Mouse (Mus musculus) thymus, adult 2 months (tissue): ENCODE measurements around the gene Dnajc27. TPM values are rescaled to one million over a fixed set of nuclear protein-coding genes. Genes with fewer than 3 reads are reported as not detected.

Experiments
- DNase-seq: peaks from one replicate; pipeline ENCODE4 v3.0.0; 2021
- H3K27ac ChIP-seq: fragments of 200-500 bp; 2 replicates; pipeline ENCODE4 v1.5.1; 2012; ENCODE audit warnings: low read length, control low read depth; ENCODE audit not compliant: control insufficient read depth, insufficient read depth
- H3K27me3 ChIP-seq: fragments of 200-500 bp; 2 replicates; pipeline ENCODE4 v1.6.1; 2012; ENCODE audit warnings: mild to moderate bottlenecking, low read length, moderate library complexity, mixed read lengths; ENCODE audit not compliant: control insufficient read depth, insufficient read depth
- H3K36me3 ChIP-seq: fragments of 200-500 bp; 2 replicates; pipeline ENCODE4 v1.6.1; 2012; ENCODE audit warnings: mild to moderate bottlenecking, low read length, moderate library complexity; ENCODE audit not compliant: control insufficient read depth, insufficient read depth
- H3K4me1 ChIP-seq: fragments of 200-500 bp; replicated peaks from 2 replicates; pipeline ENCODE4 v1.6.1; 2012; ENCODE audit warnings: low read length; ENCODE audit not compliant: control insufficient read depth, insufficient read depth
- H3K4me3 ChIP-seq: fragments of 200-500 bp; 2 replicates; pipeline ENCODE4 v1.5.1; 2012; ENCODE audit warnings: mild to moderate bottlenecking, low read length, control low read depth, moderate library complexity; ENCODE audit not compliant: control insufficient read depth, insufficient read depth
- CTCF ChIP-seq: fragments of 200-500 bp; IDR thresholded peaks from 2 replicates; pipeline ENCODE4 v1.5.1; 2012; ENCODE audit warnings: mild to moderate bottlenecking, control low read depth, low read length, moderate library complexity, borderline replicate concordance; ENCODE audit not compliant: control insufficient read depth, poor library complexity, insufficient read depth; ENCODE audit errors: extremely low read depth
- POLR2A ChIP-seq: fragments of 200-500 bp; IDR thresholded peaks from 2 replicates; pipeline ENCODE4 v1.6.1; 2012; ENCODE audit warnings: mild to moderate bottlenecking, low read length, control low read depth, moderate library complexity; ENCODE audit not compliant: control insufficient read depth, poor library complexity, insufficient read depth; ENCODE audit errors: extremely low read depth
- WGBS: fragments of 180-500 bp; shearing (Covaris S2); methylation state at CpG from one replicate; pipeline ENCODE4 v1.1.7; 2018; 5-methylcytosine and 5-hydroxymethylcytosine counted together
- polyA plus RNA-seq: library from polyadenylated mRNA; depleted of rRNA; stranded (reverse); fragments of >200 nt; gene quantifications from 2 replicates; pipeline ENCODE4 v1.2.3, GENCODE M21; 2012

Dnajc27 gene
- polyA plus RNA-seq, 1 experiment, result 8.9 TPM

DNA sequence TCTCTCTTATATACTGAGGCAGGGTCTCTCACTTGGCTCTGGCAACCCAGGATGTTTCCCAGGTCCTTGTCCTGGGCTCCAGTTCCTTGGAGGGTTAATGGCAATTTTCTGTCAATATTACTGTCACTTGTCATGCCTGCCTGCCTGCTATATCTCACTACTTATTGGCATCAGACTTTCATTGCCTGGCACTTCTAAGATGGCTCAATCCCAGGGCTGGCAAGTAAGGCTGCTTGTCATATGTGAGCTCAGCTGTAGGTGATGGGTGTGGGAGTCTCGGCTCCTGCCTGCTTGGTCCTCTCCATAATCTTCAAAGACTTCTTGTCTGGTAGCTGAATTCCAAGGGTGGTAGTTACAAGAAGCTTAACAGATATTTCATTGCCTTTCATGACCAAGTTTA lies 4.3 kb upstream of the Dnajc27 start:
- Histone ChIP-seq H3K4me1 (peaks cover 3% of the 10 kb centered on the region; the same call in 1 of the 2 replicates), H3K27me3 (no peaks in the 10 kb centered on the region), H3K4me3 (no peak overlapping the region), H3K27ac (no peak overlapping the region), H3K36me3 (no peaks in the 10 kb centered on the region)
- TF ChIP-seq POLR2A, result no peak
- no peak for TF ChIP-seq CTCF
- DNase-seq, result no peak
- WGBS, result 91% methylated on average over 1 of the region's 1 CpGs

DNA sequence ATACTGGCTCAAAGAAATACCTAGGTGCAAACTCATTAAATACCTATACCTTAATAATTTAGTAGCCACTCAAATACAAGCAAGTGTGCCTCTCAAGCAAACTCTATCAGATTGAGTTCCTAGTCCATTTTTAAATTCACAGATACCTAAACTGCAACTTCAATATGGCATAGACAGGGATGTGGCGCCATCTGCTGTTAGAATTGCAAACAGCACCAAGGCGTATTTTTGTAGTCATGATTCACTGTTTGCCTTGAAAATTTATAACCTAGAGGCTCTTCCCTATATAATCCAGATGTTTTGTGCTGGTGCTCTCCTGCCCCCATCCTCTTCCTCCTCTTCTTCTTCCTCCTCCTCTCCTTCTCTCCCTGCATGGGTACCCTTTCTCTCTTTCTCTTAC lies 2.1 kb upstream of the Dnajc27 start:
- TF ChIP-seq POLR2A, result no peak
- no peak for TF ChIP-seq CTCF
- peak; percentile 78 for DNase-seq
- WGBS, result 1% methylated on average over 2 of the region's 2 CpGs

DNA sequence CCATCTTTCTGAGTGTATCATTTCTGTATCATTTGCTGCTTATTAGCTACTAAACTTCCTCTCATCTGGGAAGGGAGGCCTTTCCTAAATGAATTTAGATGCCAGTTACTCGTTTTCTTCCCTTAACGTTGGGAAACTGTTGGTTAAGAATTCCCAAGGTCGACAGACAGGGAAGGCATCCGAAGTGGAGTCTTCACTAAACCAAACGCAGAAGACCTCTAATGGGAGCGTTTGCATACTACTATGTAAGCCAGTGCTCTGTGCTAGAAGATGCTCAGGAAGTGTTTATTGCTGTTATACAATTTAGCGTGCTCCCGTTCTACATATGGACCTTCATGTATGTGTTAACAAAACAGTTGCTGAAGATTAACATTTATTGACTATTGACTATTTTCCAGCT lies 1.1 kb downstream of the Dnajc27 start:
- WGBS, result 83% methylated on average over 8 of the region's 8 CpGs
- Histone ChIP-seq H3K27me3 (no peaks in the 10 kb centered on the region), H3K4me3 (no peak overlapping the region), H3K36me3 (no peaks in the 10 kb centered on the region), H3K4me1 (peaks cover 4% of the 10 kb centered on the region; the same call in 1 of the 2 replicates), H3K27ac (no peak overlapping the region)
- no peak for DNase-seq
- TF ChIP-seq POLR2A (no peak), CTCF (no peak)

More for the DNA sequence above, 2.1 kb upstream of the Dnajc27 start:
- no peak overlapping the region for H3K4me3 ChIP-seq
- no peaks in the 10 kb centered on the region for H3K36me3 ChIP-seq
- no peaks in the 10 kb centered on the region for H3K27me3 ChIP-seq
- H3K27ac ChIP-seq, result no peak overlapping the region
- peaks cover 4% of the 10 kb centered on the region; the same call in 1 of the 2 replicates for H3K4me1 ChIP-seq

DNA sequence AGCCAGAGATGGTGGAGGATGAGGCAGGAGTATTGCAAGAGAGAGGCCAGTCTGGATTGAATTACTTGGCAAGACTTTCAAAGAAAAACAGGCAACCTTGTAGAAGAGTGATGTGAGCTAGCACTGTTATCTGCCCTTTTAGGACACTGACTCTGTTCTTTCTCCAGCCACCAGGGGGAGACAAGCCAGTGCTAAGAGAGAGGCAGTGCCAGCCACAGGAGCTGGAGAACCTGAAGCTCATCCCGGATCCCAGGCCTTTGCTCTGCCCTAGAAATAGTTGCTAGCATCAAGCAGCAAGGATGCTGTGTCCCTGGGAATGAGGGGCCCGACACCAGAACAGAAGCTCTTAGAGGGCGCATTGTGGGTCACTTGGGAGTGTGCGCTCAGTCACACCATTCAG lies 25.0 kb downstream of the Dnajc27 start:
- Histone ChIP-seq H3K36me3 (no peaks in the 10 kb centered on the region), H3K27ac (no peak overlapping the region), H3K27me3 (no peaks in the 10 kb centered on the region), H3K4me1 (no peaks in the 10 kb centered on the region), H3K4me3 (no peak overlapping the region)
- TF ChIP-seq POLR2A, result no peak
- peak; percentile 77; the same call in 1 of the 2 replicates for TF ChIP-seq CTCF
- DNase-seq, result peak; percentile 64
- WGBS, result 86% methylated on average over 4 of the region's 4 CpGs

DNA sequence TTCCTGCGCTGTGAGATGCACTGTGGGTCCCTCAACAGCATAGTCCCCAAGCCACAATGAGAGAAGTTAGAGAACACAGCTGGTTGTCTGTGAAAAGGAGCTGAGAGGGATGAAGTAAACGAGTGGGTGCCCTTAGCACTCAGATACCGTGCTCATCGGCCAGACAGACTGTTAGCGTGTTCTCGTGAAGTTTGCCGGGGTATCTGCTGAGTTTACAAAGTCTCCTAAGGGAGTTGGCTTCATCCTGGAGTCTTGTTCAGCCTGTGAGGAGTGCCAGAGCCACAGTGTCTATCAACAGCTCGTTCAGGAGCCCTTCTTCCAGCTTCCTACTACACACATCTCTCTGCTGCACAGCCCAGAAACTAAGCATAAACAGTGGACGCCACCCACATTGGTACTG lies 33.7 kb downstream of the Dnajc27 start:
- no peak overlapping the region for H3K4me3 ChIP-seq
- 91% methylated on average over 9 of the region's 9 CpGs for WGBS
- H3K4me1 ChIP-seq, result no peaks in the 10 kb centered on the region
- H3K27me3 ChIP-seq, result no peaks in the 10 kb centered on the region
- H3K27ac ChIP-seq, result no peak overlapping the region
- DNase-seq, result no peak
- TF ChIP-seq POLR2A (no peak), CTCF (no peak)
- H3K36me3 ChIP-seq, result no peaks in the 10 kb centered on the region

DNA sequence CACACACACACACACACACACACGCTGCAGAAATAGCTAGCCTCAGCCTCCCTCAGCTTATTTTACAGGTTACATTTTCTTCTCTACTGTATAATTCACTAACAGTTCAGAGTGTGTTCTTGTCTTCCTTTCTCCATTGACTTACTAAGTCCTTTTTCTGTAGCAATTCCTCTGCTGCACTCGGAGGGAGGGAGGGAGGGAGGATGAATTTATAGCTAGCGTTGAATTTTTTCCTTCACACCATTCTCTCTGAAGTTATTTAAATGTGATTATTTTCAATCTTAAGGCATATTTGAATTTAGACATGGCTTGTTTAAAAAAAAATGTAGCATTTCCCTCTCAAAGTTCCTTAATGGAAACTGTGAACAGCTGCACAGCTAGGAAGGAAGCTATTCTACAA lies 34.8 kb downstream of the Dnajc27 start:
- Histone ChIP-seq H3K4me1 (no peaks in the 10 kb centered on the region), H3K27me3 (no peaks in the 10 kb centered on the region), H3K27ac (no peak overlapping the region), H3K4me3 (no peak overlapping the region), H3K36me3 (no peaks in the 10 kb centered on the region)
- DNase-seq, result no peak
- WGBS, result 93% methylated on average over 3 of the region's 3 CpGs
- TF ChIP-seq CTCF (no peak), POLR2A (no peak)

DNA sequence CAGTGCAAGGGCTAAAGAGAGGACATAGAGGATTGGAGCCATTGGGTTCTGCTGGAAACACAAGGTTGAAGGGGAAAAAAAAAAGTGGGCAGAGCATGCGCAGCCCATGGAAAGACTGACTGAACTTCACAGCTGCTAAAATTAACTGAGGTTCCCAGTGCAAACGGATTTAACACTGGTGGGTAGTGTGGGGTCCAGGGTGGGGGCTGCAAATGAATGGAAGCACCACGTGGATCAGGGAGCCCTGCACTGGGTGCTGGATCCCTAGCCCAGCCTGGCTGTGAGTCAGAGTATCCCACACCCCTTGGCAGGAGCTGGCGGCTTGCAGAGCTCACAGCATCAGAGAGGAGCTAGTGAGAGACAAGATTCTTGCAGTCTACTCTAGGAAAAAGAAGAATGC lies 35.2 kb downstream of the Dnajc27 start:
- WGBS, result 85% methylated on average over 4 of the region's 4 CpGs
- no peaks in the 10 kb centered on the region for H3K27me3 ChIP-seq
- no peak for DNase-seq
- peaks cover 4% of the 10 kb centered on the region for H3K4me1 ChIP-seq
- no peak for TF ChIP-seq POLR2A
- TF ChIP-seq CTCF, result no peak
- no peaks in the 10 kb centered on the region for H3K36me3 ChIP-seq
- H3K27ac ChIP-seq, result no peak overlapping the region
- no peak overlapping the region for H3K4me3 ChIP-seq
